Mouse (Mus musculus): ENCODE data around the gene Crabp2.

GRCm38 (mm10) chr3:87958476-87958875, 10.0 kb downstream of the Crabp2 start:
- TF ChIP-seq CTCF (conservative IDR thresholded peaks at IDR 0.05 in 1 of 2, IDR thresholded peaks at IDR 0.05 in 1 of 2; ENCODE audit: low read depth in 2 of 2, low read length in 2 of 2) (no peak), ELF1 (IDR thresholded peaks at IDR 0.05; ENCODE audit: low read depth, low read length) (no peak), EP300 (IDR thresholded peaks at IDR 0.05; ENCODE audit: low read length) (no peak), RAD21 (IDR thresholded peaks at IDR 0.05; ENCODE audit: low read depth, low read length) (no peak), MYC (IDR thresholded peaks at IDR 0.05; ENCODE audit: low read depth, low read length) (no peak), POLR2A (IDR thresholded peaks at IDR 0.05; ENCODE audit: low read depth, low read length) (no peak)
